Mouse (Mus musculus): Measurements from ENCODE around the gene Dscam.

Gene Dscam

GRCm38 (mm10) chr16:96558341-96558740, 612.2 kb downstream of the Dscam start:
- no peak for DNase-seq (ENCODE audit: low read depth)

GRCm38 (mm10) chr16:96556621-96557020, 613.9 kb downstream of the Dscam start:
- DNase-seq (ENCODE audit: low read depth): no peak

- no peak for DNase-seq (ENCODE audit: low read depth)
Measured at GRCm38 (mm10) chr16:96555412-96555811, 615.1 kb downstream of the Dscam start.

- no peak for DNase-seq (ENCODE audit: low read depth)
Measured at GRCm38 (mm10) chr16:96552680-96553079, 617.9 kb downstream of the Dscam start.

GRCm38 (mm10) chr16:96541056-96541455, 629.5 kb downstream of the Dscam start:
- DNase-seq (ENCODE audit: low read depth): no peak

Measured in 416B (cell line).